Mouse (Mus musculus) ES-E14 (cell line): ENCODE results near the gene Frat2. TPM values are rescaled to one million over a fixed set of nuclear protein-coding genes. Genes with fewer than 3 reads are reported as not detected.
"Not testable (repeated sequence)": the region's sequence is repeated elsewhere in the genome, so short reads cannot be mapped to it uniquely, and the experiment has no call there.

Source experiments
- DNase-seq: peaks from one replicate; pipeline ENCODE4 v3.0.0-alpha.2; 2013; ENCODE audit warnings: low read depth, low spot score
- H3K27ac ChIP-seq: 2 replicates; pipeline ENCODE4 v1.5.1; 2012; ENCODE audit warnings: low read depth, mild to moderate bottlenecking, low read length, moderate library complexity, mixed read lengths; ENCODE audit not compliant: poor library complexity, insufficient read depth, severe bottlenecking
- H3K36me3 ChIP-seq: 2 replicates; pipeline ENCODE4 v1.6.1; 2012; ENCODE audit warnings: mild to moderate bottlenecking, low read length, moderate library complexity, mixed read lengths; ENCODE audit not compliant: control insufficient read depth, poor library complexity, insufficient read depth, severe bottlenecking
- H3K4me1 ChIP-seq, 2 experiments: fragments of 150-350 bp in 1 of 2; sonication (generic) in 1 of 2; 2 replicates each; pipeline ENCODE4 v1.6.1; 2012; ENCODE audit warnings: low read length in 2 of 2, mild to moderate bottlenecking in 1 of 2, mixed read lengths in 1 of 2; ENCODE audit not compliant: control insufficient read depth in 2 of 2, insufficient read depth in 2 of 2, poor library complexity in 1 of 2
- H3K4me3 ChIP-seq, 2 experiments: fragments of 150-350 bp in 1 of 2; sonication (generic) in 1 of 2; 2 replicates each; pipeline ENCODE4 v1.5.1; 2012; ENCODE audit warnings: low read length in 2 of 2, low read depth in 1 of 2, mild to moderate bottlenecking in 1 of 2, mixed read lengths in 1 of 2; ENCODE audit not compliant: insufficient read depth in 1 of 2, poor library complexity in 1 of 2, severe bottlenecking in 1 of 2
- H3K9ac ChIP-seq: 2 replicates; pipeline ENCODE4 v1.6.1; 2012; ENCODE audit warnings: low read depth, mild to moderate bottlenecking, low read length, mixed read lengths; ENCODE audit not compliant: poor library complexity, insufficient read depth, severe bottlenecking
- H3K9me3 ChIP-seq: fragments of 150-350 bp; sonication (generic); 2 replicates; pipeline ENCODE4 v1.6.1; 2012; ENCODE audit warnings: low read depth, mild to moderate bottlenecking, low read length; ENCODE audit not compliant: control insufficient read depth, insufficient read depth
- CHD2 ChIP-seq: IDR thresholded peaks from 2 replicates; pipeline ENCODE4 v1.6.1; 2014; ENCODE audit warnings: mild to moderate bottlenecking, low read depth, low read length, inconsistent platforms
- HCFC1 ChIP-seq: IDR thresholded peaks from 2 replicates; pipeline ENCODE4 v1.6.1; 2012; ENCODE audit warnings: low read length, inconsistent platforms, borderline replicate concordance; ENCODE audit not compliant: insufficient read depth
- MAFK ChIP-seq: IDR thresholded peaks from 2 replicates; pipeline ENCODE4 v1.6.1; 2014; ENCODE audit warnings: mild to moderate bottlenecking, low read depth, low read length, inconsistent platforms; ENCODE audit not compliant: insufficient read depth
- ZC3H11A ChIP-seq: IDR thresholded peaks from 2 replicates; pipeline ENCODE4 v1.6.1; 2012; ENCODE audit warnings: low read depth, mild to moderate bottlenecking, inconsistent platforms, low read length, borderline replicate concordance
- ZNF384 ChIP-seq: IDR thresholded peaks from 2 replicates; pipeline ENCODE4 v1.6.1; 2012; ENCODE audit warnings: low read depth, low read length, inconsistent platforms
- in situ Hi-C, 2 experiments: fragments of 600-800 bp; cut with MboI; formaldehyde crosslinking; loops; one replicate each; pipeline ENCODE4 v1.15.1; 2025; ENCODE audit warnings: low sequenced_read_pairs in 2 of 2, inconsistent platforms in 1 of 2; ENCODE audit not compliant: unreplicated experiment in 2 of 2
- total RNA-seq: library from RNA; depleted of rRNA; stranded (reverse); fragments of 300-350 nt; gene quantifications from 2 replicates; pipeline ENCODE4 v1.2.3, GENCODE M21; 2012

Gene Frat2
- total RNA-seq, 1 experiment: 4.5 TPM

GRCm38 (mm10) chr19:41888191-41888590 lies 40.3 kb upstream of the Frat2 start:
- no peak for DNase-seq
- in situ Hi-C loops: no loop called here
- H3K9ac ChIP-seq: no peak overlapping the region
- no peaks in the 10 kb centered on the region for H3K9me3 ChIP-seq
- TF ChIP-seq MAFK (no peak), ZNF384 (no peak), HCFC1 (no peak), CHD2 (no peak), ZC3H11A (no peak)
- peaks cover 70% of the 10 kb centered on the region for H3K36me3 ChIP-seq
- no peak overlapping the region for H3K27ac ChIP-seq
- H3K4me1 ChIP-seq: peaks cover 0 to 4% of the 10 kb centered on the region in 2 experiments; a peak in 1 of 4 replicates
- no peak overlapping the region for H3K4me3 ChIP-seq

- no peak for DNase-seq
- H3K36me3 ChIP-seq: peaks cover 69% of the 10 kb centered on the region
- H3K9ac ChIP-seq: no peak overlapping the region
- TF ChIP-seq ZNF384 (no peak), CHD2 (no peak), HCFC1 (no peak), MAFK (no peak), ZC3H11A (no peak)
- in situ Hi-C loops: no loop called here
- H3K4me3 ChIP-seq: no peak overlapping the region
- H3K9me3 ChIP-seq: no peaks in the 10 kb centered on the region
- no peak overlapping the region for H3K27ac ChIP-seq
- peaks cover 0 to 4% of the 10 kb centered on the region in 2 experiments; a peak in 1 of 4 replicates for H3K4me1 ChIP-seq
Measured at GRCm38 (mm10) chr19:41883882-41884281, 36.0 kb upstream of the Frat2 start.

- TF ChIP-seq MAFK (no peak), HCFC1 (no peak)
- DNase-seq: no peak
- Histone ChIP-seq H3K4me1 (peaks cover 0 to 2% of the 10 kb centered on the region in 2 experiments; a peak in 1 of 4 replicates), H3K4me3 (no peak overlapping the region), H3K27ac (no peak overlapping the region), H3K36me3 (peaks cover 64% of the 10 kb centered on the region), H3K9me3 (no peaks in the 10 kb centered on the region), H3K9ac (no peak overlapping the region)
- in situ Hi-C loops: no loop called here
Measured at GRCm38 (mm10) chr19:41881842-41882241, 33.9 kb upstream of the Frat2 start.

- H3K9me3 ChIP-seq: no peaks in the 10 kb centered on the region
- no peak overlapping the region for H3K27ac ChIP-seq
- H3K4me3 ChIP-seq: no peak overlapping the region
- TF ChIP-seq ZNF384 (no peak), CHD2 (no peak), HCFC1 (no peak), MAFK (no peak), ZC3H11A (no peak)
- DNase-seq: no peak
- H3K9ac ChIP-seq: no peak overlapping the region
- no peaks in the 10 kb centered on the region for H3K4me1 ChIP-seq
- peaks cover 69% of the 10 kb centered on the region for H3K36me3 ChIP-seq
- in situ Hi-C loops: no loop called here
Measured at GRCm38 (mm10) chr19:41874356-41874755, 26.4 kb upstream of the Frat2 start.

GRCm38 (mm10) chr19:41872285-41872684 lies 24.4 kb upstream of the Frat2 start:
- in situ Hi-C loops: no loop called here
- H3K9me3 ChIP-seq: no peaks in the 10 kb centered on the region
- no peak overlapping the region for H3K9ac ChIP-seq
- H3K4me3 ChIP-seq: no peak overlapping the region
- no peaks in the 10 kb centered on the region for H3K4me1 ChIP-seq
- no peak for DNase-seq
- TF ChIP-seq CHD2 (no peak), HCFC1 (no peak), ZC3H11A (no peak), ZNF384 (no peak), MAFK (no peak)
- H3K36me3 ChIP-seq: peaks cover 80% of the 10 kb centered on the region
- H3K27ac ChIP-seq: no peak overlapping the region

- H3K36me3 ChIP-seq: peaks cover 81% of the 10 kb centered on the region
- DNase-seq, in situ Hi-C loops, H3K9me3 ChIP-seq, H3K9ac ChIP-seq, H3K27ac ChIP-seq, H3K4me1 ChIP-seq, H3K4me3 ChIP-seq: not testable (repeated sequence)
Measured at GRCm38 (mm10) chr19:41869946-41870345, 22.0 kb upstream of the Frat2 start.
